Mouse (Mus musculus): ENCODE results near the gene Sowahb. TPM values are rescaled to one million over a fixed set of nuclear protein-coding genes. Genes with fewer than 3 reads are reported as not detected.

Sowahb gene
- polyA plus RNA-seq, 1 experiment from 2014 or later: 0.85 TPM

- no peaks in the 10 kb centered on the region for H3K36me3 ChIP-seq (replicated peaks)
- H3K27ac ChIP-seq (replicated peaks): 0 out of 2 replicates have a peak overlapping the region, but pooled peaks have one; percentile 44
- 86% methylated on average over 6 of the region's 6 CpGs for WGBS
- no peak overlapping the region for H3K4me3 ChIP-seq
- H3K27me3 ChIP-seq (replicated peaks; ENCODE audit: low read depth, poor library complexity, severe bottlenecking): no peaks in the 10 kb centered on the region
- peaks cover 43% of the 10 kb centered on the region for H3K4me1 ChIP-seq
- H3K9me3 ChIP-seq: no peaks in the 10 kb centered on the region
- DNase-seq (ENCODE audit: low spot score): no peak
These were observed 50.5 kb downstream of the Sowahb start for GRCm38 (mm10) chr5:92994309-92994708.

- no peak overlapping the region for H3K4me3 ChIP-seq
- H3K27ac ChIP-seq (replicated peaks): no peak overlapping the region
- WGBS: 85% methylated on average over 3 of the region's 3 CpGs
- H3K36me3 ChIP-seq (replicated peaks): no peaks in the 10 kb centered on the region
- DNase-seq (ENCODE audit: low spot score): no peak
- H3K4me1 ChIP-seq: peaks cover 42% of the 10 kb centered on the region
- no peaks in the 10 kb centered on the region for H3K27me3 ChIP-seq (replicated peaks; ENCODE audit: low read depth, poor library complexity, severe bottlenecking)
- H3K9me3 ChIP-seq: no peaks in the 10 kb centered on the region
These were observed 52.7 kb downstream of the Sowahb start for GRCm38 (mm10) chr5:92992106-92992505.

Other genes with a start within 250 kb of the Sowahb start
- gene Sept11, start 48.4 kb upstream of the Sowahb start, polyA plus RNA-seq (2016; fragmentation: Nextera tagmentation; extraction: Ambion mirVana): 294 and 297 TPM in 2 replicates
- gene Ccni, start 161.5 kb upstream of the Sowahb start, polyA plus RNA-seq (2016; fragmentation: Nextera tagmentation; extraction: Ambion mirVana): 115 and 119 TPM in 2 replicates
- gene 2010109A12Rik, start 161.5 kb upstream of the Sowahb start, polyA plus RNA-seq (2016; fragmentation: Nextera tagmentation; extraction: Ambion mirVana): 1.3 and 1.8 TPM in 2 replicates
- 52.8 and 55.1 TPM in 2 replicates for gene Ccng2, start 222.2 kb upstream of the Sowahb start, polyA plus RNA-seq (2016; fragmentation: Nextera tagmentation; extraction: Ambion mirVana)